Mouse (Mus musculus) frontal cortex, postnatal 25 days (tissue): Measurements from ENCODE around the gene Bhlhb9.
"Not testable (repeated sequence)": the region's sequence is repeated elsewhere in the genome, so short reads cannot be mapped to it uniquely, and the experiment has no call there.

ENCODE experiments used
- DNase-seq, 2 experiments: peaks; one replicate each; pipeline ENCODE4 v3.0.0; 2022; ENCODE audit warnings: low spot score in 2 of 2

Gene Bhlhb9

DNA sequence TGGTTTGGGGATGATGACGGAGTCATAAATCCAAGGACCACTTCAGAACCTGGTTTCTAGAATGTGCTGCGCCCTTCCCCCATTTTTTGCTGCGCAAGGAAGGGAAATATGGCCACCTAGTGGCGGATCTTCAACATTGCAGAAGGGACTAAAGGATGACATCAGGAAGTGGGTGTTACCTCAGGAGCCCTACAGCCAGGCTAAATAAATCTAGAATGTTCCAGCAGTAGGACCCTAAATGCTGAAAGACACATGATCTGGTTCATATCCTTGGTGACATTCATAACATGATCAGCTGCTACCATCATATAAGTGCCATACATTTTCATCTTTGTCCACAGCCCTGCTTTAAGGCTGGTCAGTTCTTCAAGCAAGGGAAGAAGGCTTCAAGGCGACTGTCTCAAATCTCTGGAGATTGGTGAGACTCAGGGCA is at the start of gene Bhlhb9:
Gene Bhlhb9 (plus strand): TSS at position 383 of the 433 bp plus-strand sequence.
- not testable (repeated sequence) for DNase-seq

- DNase-seq, result peak; percentile 64 to 70
These were observed 44.6 kb upstream of the Bhlhb9 start for GRCm38 (mm10) chrX:135752832-135753231.

DNA sequence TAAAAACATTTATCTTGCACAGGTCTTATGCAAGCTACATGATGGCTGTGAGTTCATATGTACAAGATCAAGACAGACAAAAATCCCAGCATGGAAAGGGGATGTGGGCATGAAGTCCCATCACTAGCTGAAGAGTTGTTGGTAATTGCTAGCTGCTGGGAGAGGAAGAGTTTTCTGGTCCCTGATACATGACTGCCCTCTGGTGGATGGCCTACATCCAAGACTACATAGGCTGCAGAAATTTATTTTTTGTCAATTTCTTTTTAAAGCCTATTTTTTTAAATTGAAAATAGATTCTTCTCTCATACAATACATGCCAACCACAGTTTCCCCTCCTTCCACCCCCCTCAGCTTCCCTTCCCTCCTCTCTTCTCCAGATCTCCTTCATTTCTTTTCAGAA is 35.7 kb upstream of the Bhlhb9 start:
- no peak for DNase-seq

- no peak for DNase-seq
These were observed 29.3 kb upstream of the Bhlhb9 start for GRCm38 (mm10) chrX:135768043-135768548.

GRCm38 (mm10) chrX:135768565-135768964 is 28.8 kb upstream of the Bhlhb9 start:
- DNase-seq, result no peak

DNA sequence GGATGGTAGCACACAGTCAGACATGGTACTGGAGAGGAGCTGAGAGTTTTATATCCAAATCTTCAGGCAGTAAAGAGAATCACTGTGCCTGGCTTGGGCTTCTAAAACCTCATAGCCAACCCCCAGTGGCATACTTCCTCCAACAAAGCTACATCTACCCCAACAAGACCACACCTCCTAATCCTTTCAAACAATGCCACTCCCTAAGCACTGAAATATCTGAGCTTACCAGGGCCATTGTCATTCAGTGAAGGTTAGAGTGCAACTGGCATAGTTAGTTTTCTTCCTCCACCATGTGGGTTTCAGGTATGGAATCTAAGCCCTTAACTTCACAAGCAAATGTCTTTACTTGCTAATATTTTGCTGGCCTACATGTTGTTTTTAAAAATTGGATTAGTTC is 5.9 kb upstream of the Bhlhb9 start:
- no peak for DNase-seq

GRCm38 (mm10) chrX:135792326-135792725 is 5.1 kb upstream of the Bhlhb9 start:
- no peak for DNase-seq

DNA sequence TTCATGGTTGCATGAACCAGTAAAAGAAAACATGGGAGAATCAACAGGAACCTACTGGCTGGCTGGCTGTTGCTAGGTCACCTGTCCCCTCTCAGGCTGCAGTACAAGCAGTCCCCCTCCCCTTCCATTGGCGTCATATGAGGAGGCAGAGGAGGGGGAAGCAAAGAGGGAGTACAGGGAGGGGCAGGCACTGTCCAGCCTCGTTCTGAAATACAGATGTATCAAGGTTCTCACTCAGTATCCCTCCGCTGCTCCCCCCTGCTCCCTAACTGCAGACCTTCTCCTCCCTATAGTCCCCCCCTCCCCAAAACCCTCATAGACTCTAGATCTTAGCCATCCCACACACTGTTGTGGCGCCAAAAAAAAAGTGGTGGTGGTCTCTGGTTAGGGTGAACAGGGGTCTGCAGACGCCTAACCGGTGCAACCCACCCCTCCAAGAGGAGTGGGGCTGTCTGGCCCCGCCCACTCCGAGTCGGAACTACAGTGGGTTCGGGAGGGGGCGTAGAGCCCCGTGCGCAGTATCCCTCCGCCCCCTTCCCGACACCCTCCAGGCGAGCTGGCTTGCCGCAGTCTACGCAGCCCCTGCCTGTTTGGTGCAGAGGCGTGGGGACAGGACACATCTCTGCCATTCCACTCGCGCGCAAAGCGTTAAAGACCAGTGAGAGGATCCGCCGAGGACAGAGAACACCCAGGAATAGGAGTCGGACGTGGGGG is 1.6 kb upstream of the Bhlhb9 start:
- DNase-seq, result peak; percentile 28 to 43

DNA sequence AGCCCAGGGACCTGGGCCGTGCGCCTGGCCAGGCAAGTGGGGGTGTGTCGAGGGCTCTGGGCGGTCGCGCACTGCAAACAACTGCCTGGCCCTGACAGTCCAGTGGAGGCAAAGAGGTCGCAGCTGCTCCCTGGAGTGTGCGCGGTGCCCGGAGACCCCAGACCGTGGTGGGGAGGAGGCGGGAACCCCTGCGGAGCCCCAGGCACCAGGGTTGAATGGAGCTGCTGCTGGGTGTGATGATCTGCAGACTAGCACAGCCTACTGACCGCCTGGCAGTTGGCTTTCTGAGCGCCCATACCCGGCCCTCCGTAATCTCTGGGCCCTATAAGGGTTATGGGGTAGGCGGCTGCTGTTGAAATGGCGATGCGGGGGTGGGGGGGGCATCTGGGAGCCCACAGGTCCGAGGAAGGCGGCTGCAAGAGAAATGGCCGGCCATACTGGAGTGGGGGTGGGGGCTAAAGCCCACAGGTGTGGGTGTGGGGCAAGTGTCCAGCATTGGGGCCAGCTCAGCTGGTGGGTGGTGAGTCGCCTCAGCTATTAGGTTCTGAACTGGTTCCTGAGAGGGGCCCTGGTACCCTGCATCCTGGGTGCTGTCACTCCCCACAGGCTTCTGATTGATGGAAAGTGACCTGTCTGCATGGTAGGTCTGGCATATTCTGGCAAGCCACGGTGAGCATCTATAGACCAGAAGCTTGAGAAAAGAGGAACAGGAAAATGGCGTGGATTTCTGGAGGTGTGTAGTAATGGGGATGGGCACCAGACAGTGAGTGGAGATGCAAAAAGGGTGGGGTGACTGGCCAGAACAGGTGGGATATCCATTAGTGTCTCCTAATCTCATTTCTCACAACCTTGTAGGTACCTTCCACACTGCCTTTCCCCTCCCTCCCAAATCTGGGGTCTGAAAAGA is 836 bp upstream of the Bhlhb9 start:
- DNase-seq, result not testable (repeated sequence)

DNA sequence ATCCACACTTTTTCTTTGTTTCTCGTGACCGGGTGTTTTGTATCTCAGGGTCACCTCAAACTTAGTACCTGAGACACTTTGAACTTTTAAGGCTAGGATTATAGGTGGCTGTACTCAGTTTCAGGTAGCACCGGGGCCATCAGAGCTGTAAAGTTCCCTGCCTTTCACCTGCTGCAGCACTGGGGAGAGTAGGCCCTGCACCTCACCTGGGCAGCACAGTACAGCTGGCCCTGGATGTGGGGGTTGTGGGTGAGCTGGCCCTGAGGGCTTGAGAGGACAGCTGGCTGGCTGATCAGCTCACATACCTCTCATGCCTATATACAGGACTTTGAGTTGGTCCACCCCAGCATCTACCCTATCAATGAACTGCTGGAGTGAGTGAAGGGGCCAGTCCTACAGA is 6.8 kb downstream of the Bhlhb9 start:
- no peak for DNase-seq

GRCm38 (mm10) chrX:135805780-135806179 is 8.4 kb downstream of the Bhlhb9 start:
- peak in 1 of 2 experiments; percentile 31 for DNase-seq

- not testable (repeated sequence) for DNase-seq
These were observed 38.5 kb downstream of the Bhlhb9 start for GRCm38 (mm10) chrX:135835896-135836295.

GRCm38 (mm10) chrX:135837896-135838295 is 40.5 kb downstream of the Bhlhb9 start:
- no peak for DNase-seq

DNA sequence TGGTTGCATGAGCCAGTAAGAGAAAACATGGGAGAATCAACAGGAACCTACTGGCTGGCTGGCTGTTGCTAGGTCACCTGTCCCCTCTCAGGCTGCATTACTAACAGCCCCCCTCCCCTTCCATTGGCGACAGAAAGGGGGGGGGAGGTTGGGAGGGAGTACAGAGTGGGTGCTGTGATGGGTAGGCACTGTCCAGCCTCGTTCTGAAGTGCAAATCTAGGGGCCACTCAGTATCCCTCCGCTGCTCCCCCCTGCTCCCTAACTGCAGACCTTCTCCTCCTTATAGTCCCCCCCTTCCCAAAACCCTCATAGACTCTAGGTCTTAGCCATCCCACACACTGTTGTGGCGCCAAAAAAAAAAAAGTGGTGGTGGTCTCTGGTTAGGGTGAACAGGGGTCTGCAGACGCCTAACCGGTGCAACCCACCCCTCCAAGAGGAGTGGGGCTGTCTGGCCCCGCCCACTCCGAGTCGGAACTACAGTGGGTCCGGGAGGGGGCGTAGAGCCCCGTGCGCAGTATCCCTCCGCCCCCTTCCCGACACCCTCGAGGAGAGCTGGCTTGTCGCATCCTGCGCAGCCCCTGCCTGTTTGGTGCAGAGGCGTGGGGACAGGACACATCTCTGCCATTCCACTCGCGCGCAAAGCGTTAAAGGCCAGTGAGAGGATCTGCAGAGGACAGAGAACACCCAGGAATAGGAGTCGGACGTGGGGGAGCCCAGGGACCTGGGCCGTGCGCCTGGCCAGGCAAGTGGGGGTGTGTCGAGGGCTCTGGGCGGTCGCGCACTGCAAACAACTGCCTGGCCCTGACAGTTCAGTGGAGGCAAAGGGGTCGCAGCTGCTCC is 41.3 kb downstream of the Bhlhb9 start, which contains the start of gene Gprasp2:
Gene Gprasp2 (plus strand): TSS at position 514 of the 840 bp plus-strand sequence.
- peak; percentile 21 to 29 for DNase-seq

GRCm38 (mm10) chrX:135839397-135840391 is 42.3 kb downstream of the Bhlhb9 start:
- DNase-seq, result peak in 1 of 2 experiments; percentile 7

- DNase-seq, result not testable (repeated sequence)
These were observed 69.4 kb downstream of the Bhlhb9 start for GRCm38 (mm10) chrX:135866806-135867205.

GRCm38 (mm10) chrX:135876679-135877078 is 79.3 kb downstream of the Bhlhb9 start:
- DNase-seq, result no peak

DNA sequence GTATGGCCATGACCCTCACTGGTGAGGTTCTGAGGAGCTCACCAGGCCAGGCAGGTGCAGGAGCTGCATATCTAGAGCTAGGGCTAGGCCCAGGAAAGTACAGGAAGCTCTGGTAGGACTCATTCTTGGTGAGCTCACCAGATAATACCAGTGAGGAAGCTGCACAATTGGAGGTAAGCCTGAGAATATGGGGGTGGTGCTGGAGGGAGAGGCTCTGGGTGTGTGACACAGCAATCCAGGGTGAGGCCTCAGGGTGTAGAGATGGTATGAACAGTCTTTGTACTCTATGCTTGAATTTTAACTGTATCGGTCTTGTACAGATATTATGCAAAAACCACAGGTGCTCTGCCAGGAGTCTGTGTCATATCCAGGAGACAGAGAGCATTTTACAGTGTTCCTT is 82.2 kb downstream of the Bhlhb9 start:
- DNase-seq, result no peak

GRCm38 (mm10) chrX:135885411-135886233 is 88.2 kb downstream of the Bhlhb9 start:
- peak; percentile 46 to 61 for DNase-seq
